Mouse (Mus musculus) liver, adult 2 months (tissue): Measurements from ENCODE around the gene Card19.

Experiments used
- CTCF ChIP-seq: fragments of 200-500 bp; IDR thresholded peaks from 2 replicates; pipeline ENCODE4 v1.5.1; 2011; ENCODE audit warnings: low read depth, low read length, control low read depth
- POLR2A ChIP-seq: fragments of 200-500 bp; IDR thresholded peaks from 2 replicates; pipeline ENCODE4 v1.6.1; 2011; ENCODE audit warnings: low read length, control low read depth; ENCODE audit not compliant: insufficient read depth; ENCODE audit errors: extremely low read depth

DNA sequence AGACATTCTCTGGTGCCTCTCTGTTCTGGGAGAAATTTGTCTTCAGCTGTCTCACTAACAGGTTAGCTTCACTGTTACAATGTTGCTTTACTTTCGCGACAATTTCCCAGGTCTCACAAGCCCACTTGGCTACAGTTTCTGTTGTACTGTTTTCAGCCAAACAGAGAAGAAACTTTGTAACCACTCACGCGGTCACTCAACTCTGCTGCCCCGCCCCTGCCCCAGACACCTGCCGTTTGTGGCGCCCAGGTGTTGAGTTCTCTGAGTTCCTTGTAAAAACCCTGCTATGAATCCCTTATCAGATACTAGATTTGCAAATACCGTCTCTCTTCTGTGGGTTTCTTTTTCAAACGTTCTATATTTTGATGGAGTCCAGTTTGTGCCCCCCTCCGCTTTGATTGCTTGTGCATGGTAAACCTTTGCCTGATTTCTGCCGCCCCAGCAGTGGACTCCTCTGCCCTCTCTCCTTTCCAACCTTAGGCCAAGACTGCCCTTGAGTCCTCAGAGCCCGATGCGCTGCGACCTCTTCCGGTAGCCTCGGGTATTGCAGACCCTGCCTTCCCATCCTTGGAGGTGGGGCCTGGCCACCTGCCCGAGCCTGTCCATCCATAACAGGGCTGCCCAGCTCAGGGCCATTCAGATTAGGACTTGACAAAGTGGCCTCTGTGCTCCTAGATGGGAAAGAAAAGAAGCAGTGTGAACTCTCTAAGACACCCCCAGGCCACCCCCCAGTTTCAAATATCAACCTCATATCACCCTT lies 46.2 kb downstream of the Card19 start:
- TF ChIP-seq POLR2A: no peak
- TF ChIP-seq CTCF: peak; percentile 97
